In genomic region chr14:46060622-46061381, GRCm38 (mm10) we compare ENCODE assay signal across 8 mouse cellular contexts.
DNase-seq lines count a peak whose midpoint lies in the region; ATAC-seq lines count a peak whose summit lies in the region.

No protein-coding gene starts in this region.

- no peak overlapping the region for H3K9ac ChIP-seq in liver, embryonic 12.5 days
- no peak overlapping the region for H3K9ac ChIP-seq in neural tube, embryonic 11.5 days (ENCODE audit: low read length)

- intact Hi-C loops in gastrocnemius, postnatal 36 days (cut with DNase I): no loop called here

- H3K4me1 ChIP-seq in liver, embryonic 12.5 days: no peaks in the 10 kb centered on the region
- H3K4me1 ChIP-seq in neural tube, embryonic 11.5 days (ENCODE audit: control insufficient read depth, insufficient read depth, low read length): no peaks in the 10 kb centered on the region

- DNase-seq in ovary, postnatal 36 days (ENCODE audit: low spot score): peak; percentile 7
- no peak for DNase-seq in ovary, postnatal 10 days (ENCODE audit: low spot score)
- DNase-seq in frontal cortex, postnatal 10 days (ENCODE audit: low spot score in 2 of 2): peak; percentile 15 to 21
- peak; percentile 7 for DNase-seq in kidney, adult 9 months
- peak; percentile 44 for DNase-seq in neural tube, embryonic 11.5 days (ENCODE audit: low spot score)
- DNase-seq in gastrocnemius, postnatal 36 days: no peak

- no peaks in the 10 kb centered on the region for H3K9me3 ChIP-seq in liver, embryonic 12.5 days (replicated peaks)
- H3K9me3 ChIP-seq in neural tube, embryonic 11.5 days (ENCODE audit: control insufficient read depth, low read length): no peaks in the 10 kb centered on the region

- ATAC-seq in liver, embryonic 12.5 days: no peak
- no peak for ATAC-seq in neural tube, embryonic 11.5 days (ENCODE audit: insufficient read depth, low FRiP score, low TSS enrichment)
- no peak for ATAC-seq in erythroid progenitor cell, adult 5-6 weeks (replicated peaks; ENCODE audit: low FRiP score, poor library complexity, severe bottlenecking)

- 45% methylated on average over 14 of the region's 14 CpGs for WGBS in liver, embryonic 12.5 days (ENCODE audit: insufficient replicate concordance)
- WGBS in neural tube, embryonic 11.5 days: 29% methylated on average over 14 of the region's 14 CpGs

- no peak overlapping the region for H3K27ac ChIP-seq in liver, embryonic 12.5 days
- no peak overlapping the region for H3K27ac ChIP-seq in neural tube, embryonic 11.5 days (ENCODE audit: low read depth, low read length)

- no peaks in the 10 kb centered on the region for H3K36me3 ChIP-seq in liver, embryonic 12.5 days
- H3K36me3 ChIP-seq in neural tube, embryonic 11.5 days (ENCODE audit: control insufficient read depth, insufficient read depth, low read length): no peaks in the 10 kb centered on the region

- H3K4me2 ChIP-seq in liver, embryonic 12.5 days: peak overlapping the region; percentile 24
- no peak overlapping the region for H3K4me2 ChIP-seq in neural tube, embryonic 11.5 days (ENCODE audit: low read depth)

- no peaks in the 10 kb centered on the region for H3K27me3 ChIP-seq in liver, embryonic 12.5 days (replicated peaks)
- no peaks in the 10 kb centered on the region for H3K27me3 ChIP-seq in neural tube, embryonic 11.5 days (ENCODE audit: control insufficient read depth, insufficient read depth, low read length)

- H3K4me3 ChIP-seq in liver, embryonic 12.5 days: no peak overlapping the region
- H3K4me3 ChIP-seq in neural tube, embryonic 11.5 days (ENCODE audit: low read depth, low read length): no peak overlapping the region

Comparison
In these comparisons a context has a peak if more than half of its experiments do, and no peak if none do; other contexts are left out.
1. DNase-seq: peak in ovary, postnatal 36 days (single experiment), frontal cortex, postnatal 10 days (2 of 2), kidney, adult 9 months (single experiment) and neural tube, embryonic 11.5 days (single experiment); none in ovary, postnatal 10 days (single experiment) and gastrocnemius, postnatal 36 days (0 of 2).